Mouse (Mus musculus) neural tube, embryonic 15.5 days (tissue): ENCODE results near the gene Mtmr14. TPM values are rescaled to one million over a fixed set of nuclear protein-coding genes. Genes with fewer than 3 reads are reported as not detected.

Experiments
- polyA plus RNA-seq: library from polyadenylated mRNA; unstranded; fragments of >200 nt; fragmentation: Nextera tagmentation; extraction: Ambion mirVana; gene quantifications from 2 replicates; pipeline ENCODE4 v1.2.1, GENCODE M21; 2015

Mtmr14 gene
- polyA plus RNA-seq, 1 experiment from 2014 or later, result 36.7 TPM

Other genes starting within 250 kb of the Mtmr14 start
- gene Thumpd3, start 191.6 kb upstream of the Mtmr14 start, polyA plus RNA-seq, result 49.2 and 57.5 TPM in 2 replicates
- gene Setd5, start 160.5 kb upstream of the Mtmr14 start, polyA plus RNA-seq, result 48.3 and 54.3 TPM in 2 replicates
- 45.6 and 54.6 TPM in 2 replicates for gene Lhfpl4, start 42.5 kb upstream of the Mtmr14 start, polyA plus RNA-seq
- 1.5 TPM in 2 replicates for gene Cpne9, start 44.5 kb downstream of the Mtmr14 start, polyA plus RNA-seq
- gene Brpf1, start 69.3 kb downstream of the Mtmr14 start, polyA plus RNA-seq, result 13.8 TPM in 2 replicates
- gene Ogg1, start 89.1 kb downstream of the Mtmr14 start, polyA plus RNA-seq, result 9.3 and 10.1 TPM in 2 replicates
- gene Camk1, start 106.1 kb downstream of the Mtmr14 start, polyA plus RNA-seq, result 103 and 119 TPM in 2 replicates
- 73.4 and 73.9 TPM in 2 replicates for gene Tada3, start 140.0 kb downstream of the Mtmr14 start, polyA plus RNA-seq
- 428 and 436 TPM in 2 replicates for gene Arpc4, start 140.3 kb downstream of the Mtmr14 start, polyA plus RNA-seq
- gene Ttll3, start 151.4 kb downstream of the Mtmr14 start, polyA plus RNA-seq, result 10.3 and 11.3 TPM in 2 replicates
- 20.0 and 24.6 TPM in 2 replicates for gene Rpusd3, start 181.5 kb downstream of the Mtmr14 start, polyA plus RNA-seq
- 0.24 TPM in 1 of 2 replicates, not detected in the other for gene Cidec, start 197.9 kb downstream of the Mtmr14 start, polyA plus RNA-seq
- 103 TPM in 2 replicates for gene Jagn1, start 204.7 kb downstream of the Mtmr14 start, polyA plus RNA-seq
- gene Il17re, start 220.6 kb downstream of the Mtmr14 start, polyA plus RNA-seq, result 0.50 and 1.5 TPM in 2 replicates
- 3.5 and 9.5 TPM in 2 replicates for gene Il17rc, start 233.6 kb downstream of the Mtmr14 start, polyA plus RNA-seq
- 87.9 and 106 TPM in 2 replicates for gene Creld1, start 245.5 kb downstream of the Mtmr14 start, polyA plus RNA-seq